Mouse (Mus musculus) liver, postnatal 0 days (tissue): ENCODE measurements around the gene Elovl6.

Source experiments
- CTCF ChIP-seq: sonication (generic); IDR thresholded peaks from 2 replicates; pipeline ENCODE4 v1.5.1; 2016; ENCODE audit warnings: antibody characterized with exemption, low read depth
- EP300 ChIP-seq: IDR thresholded peaks from 2 replicates; pipeline ENCODE4 v1.6.1; 2016; ENCODE audit warnings: antibody characterized with exemption, low read depth, mild to moderate bottlenecking

GRCm38 (mm10) chr3:129532180-129532864, at the start of gene Elovl6:
- TF ChIP-seq CTCF: peak; percentile 20; the same call in 1 of the 2 replicates
- TF ChIP-seq EP300: no peak
